Mouse (Mus musculus): ENCODE measurements around the gene Tmem128. TPM values are rescaled to one million over a fixed set of nuclear protein-coding genes. Genes with fewer than 3 reads are reported as not detected.

Gene Tmem128
- 10 to 100 TPM; 73.6 to 79.5 TPM for total RNA-seq (2023)

GRCm38 (mm10) chr5:38260107-38260682 is at the start of gene Tmem128:
Gene Tmem128, plus strand, starts transcription at chr5:38260185.

DNA sequence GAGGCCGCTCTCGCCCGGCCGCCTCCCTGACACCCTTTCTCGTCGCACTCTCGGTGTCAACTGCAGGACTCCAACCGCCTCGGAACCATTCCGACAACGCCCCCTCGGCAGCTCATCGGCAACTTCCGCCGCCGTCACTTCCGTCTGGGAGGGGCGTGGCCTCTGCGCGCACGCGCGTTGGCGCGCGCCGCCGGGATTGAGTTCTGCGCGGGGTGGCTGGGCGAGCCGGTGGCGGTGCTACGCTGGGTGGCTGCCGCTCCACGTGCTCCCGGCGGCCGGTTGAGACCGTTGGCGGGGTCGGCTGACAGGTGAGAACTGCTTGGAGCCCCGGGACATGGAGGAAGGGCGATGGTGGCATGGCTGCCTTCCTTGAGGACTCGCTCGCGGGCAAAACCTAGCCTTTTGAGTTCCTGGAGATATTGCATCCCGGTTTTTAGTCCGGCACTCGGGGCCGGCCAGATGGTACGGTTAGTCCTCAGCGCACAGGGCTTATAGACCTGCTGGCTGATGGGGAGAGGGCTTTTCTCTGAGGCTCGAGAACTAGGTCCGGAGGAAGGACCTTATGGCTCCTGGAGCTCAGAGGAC is 39.6 kb upstream of the Tmem128 start, which contains the start of the genes Zbtb49 and Lyar:
Zbtb49 (minus strand) TSS at position 130 of the 585 bp plus-strand sequence.
Lyar (plus strand) TSS at position 143 of the 585 bp plus-strand sequence.

DNA sequence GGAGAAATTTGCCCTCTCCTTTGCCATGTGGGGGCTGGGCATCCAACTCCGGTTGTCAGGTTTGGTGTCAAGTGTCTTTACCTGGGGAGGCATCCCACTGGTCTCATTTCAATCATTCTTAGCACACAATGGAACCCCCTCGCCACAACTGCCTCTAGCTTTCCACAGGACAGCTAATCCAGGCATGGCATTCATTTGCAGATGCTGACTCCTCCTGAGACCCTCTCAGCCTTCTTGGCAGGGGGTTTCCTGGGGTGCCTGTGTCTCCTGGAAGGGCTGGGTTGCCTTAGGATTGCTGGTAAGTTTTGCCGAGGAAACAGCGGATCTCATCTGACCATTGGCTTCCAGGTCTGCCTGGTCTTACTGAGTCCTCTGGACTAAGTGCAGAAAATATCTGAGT is 15.8 kb downstream of the Tmem128 start, which contains the start of gene Otop1:
Otop1 (plus strand) TSS at position 202 of the 400 bp plus-strand sequence.

Other genes with a start within 250 kb of the Tmem128 start
- 10 to 100 TPM; 20.6 to 22.1 TPM for gene Stx18, start 221.4 kb upstream of the Tmem128 start, total RNA-seq (2023)
- not detected for gene Nsg1, start 100.3 kb upstream of the Tmem128 start, total RNA-seq (2023)
- gene Zbtb49, start 39.7 kb upstream of the Tmem128 start, total RNA-seq (2023), result 10 to 100 TPM; 22.9 to 24.6 TPM
- gene Lyar, start 39.7 kb upstream of the Tmem128 start, total RNA-seq (2023), result 10 to 100 TPM; 31.1 to 36.7 TPM
- gene Otop1, start 15.8 kb downstream of the Tmem128 start, total RNA-seq (2023), result not detected
- 1 to 10 TPM in 1 of 2 experiments, under 1 TPM in 1; 0.49 to 1.2 TPM for gene Drd5, start 59.2 kb downstream of the Tmem128 start, total RNA-seq (2023)
- 10 to 100 TPM; 24.9 to 29.9 TPM for gene Slc2a9, start 243.0 kb downstream of the Tmem128 start, total RNA-seq (2023)